ENCODE assay signal across 8 mouse cellular contexts in genomic region chr3:84228203-84228870, GRCm38 (mm10). TPM values are rescaled to one million over a fixed set of nuclear protein-coding genes. Genes with fewer than 3 reads are reported as not detected.
DNase-seq lines count a peak whose midpoint lies in the region; ATAC-seq and TF ChIP-seq lines count a peak whose summit lies in the region.

No protein-coding gene starts in this region.

- ATAC-seq in heart, embryonic 16.5 days (replicated peaks; ENCODE audit: extremely low read depth, insufficient read depth, low FRiP score): peak; percentile 79
- peak; percentile 84 for ATAC-seq in megakaryocyte-erythroid progenitor cell, adult 5-6 weeks (replicated peaks; ENCODE audit: low FRiP score, low TSS enrichment, poor library complexity, severe bottlenecking)

- peak overlapping the region; percentile 79 for H3K4me3 ChIP-seq in E14TG2a.4 (replicated peaks; ENCODE audit: low read length)
- peak overlapping the region; percentile 65 for H3K4me3 ChIP-seq in embryonic facial prominence, embryonic 10.5 days
- peak overlapping the region; percentile 68 for H3K4me3 ChIP-seq in heart, embryonic 16.5 days (ENCODE audit: low read length)

- peak overlapping the region; percentile 94 for H3K4me2 ChIP-seq in heart, embryonic 16.5 days (ENCODE audit: low read depth, low read length)

- peak overlapping the region; percentile 85 for H3K27ac ChIP-seq in embryonic facial prominence, embryonic 10.5 days (replicated peaks)
- peak overlapping the region; percentile 73 for H3K27ac ChIP-seq in heart, embryonic 16.5 days (ENCODE audit: low read length)

- WGBS in embryonic facial prominence, embryonic 10.5 days: under 1% methylated on average over 18 of the region's 18 CpGs
- under 1% methylated on average over 18 of the region's 18 CpGs for WGBS in heart, embryonic 16.5 days

- H3K27me3 ChIP-seq in E14TG2a.4 (ENCODE audit: insufficient read depth, low read length): no peaks in the 10 kb centered on the region
- no peaks in the 10 kb centered on the region for H3K27me3 ChIP-seq in embryonic facial prominence, embryonic 10.5 days (replicated peaks; ENCODE audit: low read depth, poor library complexity, severe bottlenecking)
- H3K27me3 ChIP-seq in heart, embryonic 16.5 days (ENCODE audit: control insufficient read depth, insufficient read depth, low read length): no peaks in the 10 kb centered on the region

- 0 out of 2 replicates have a peak, but pooled peaks have one; percentile 9 for TF ChIP-seq CTCF in E14TG2a.4 (conservative IDR thresholded peaks at IDR 0.05; ENCODE audit: low read length)

- H3K4me1 ChIP-seq in E14TG2a.4 (replicated peaks; ENCODE audit: low read depth, low read length): peaks cover 38% of the 10 kb centered on the region
- H3K4me1 ChIP-seq in embryonic facial prominence, embryonic 10.5 days: peaks cover 29% of the 10 kb centered on the region
- H3K4me1 ChIP-seq in heart, embryonic 16.5 days (ENCODE audit: control insufficient read depth, insufficient read depth, low read length): peaks cover 21% of the 10 kb centered on the region

- no peaks in the 10 kb centered on the region for H3K36me3 ChIP-seq in E14TG2a.4 (ENCODE audit: insufficient read depth, low read length)
- no peaks in the 10 kb centered on the region for H3K36me3 ChIP-seq in embryonic facial prominence, embryonic 10.5 days (replicated peaks)
- H3K36me3 ChIP-seq in heart, embryonic 16.5 days (ENCODE audit: control insufficient read depth, insufficient read depth): no peaks in the 10 kb centered on the region

- peak; percentile 32 for DNase-seq in adrenal gland, adult 8-10 months
- peak; percentile 91 for DNase-seq in embryonic facial prominence, embryonic 10.5 days (ENCODE audit: low spot score)
- peak; percentile 81 to 85 for DNase-seq in kidney, postnatal 25 days
- peak; percentile 60 to 62 for DNase-seq in spleen, postnatal 36 days (ENCODE audit: low spot score in 2 of 2)
- no peak for DNase-seq in frontal cortex, postnatal 10 days (ENCODE audit: low spot score in 2 of 2)

- peak overlapping the region; percentile 72 for H3K9ac ChIP-seq in heart, embryonic 16.5 days (ENCODE audit: low read length)

- peaks cover 1% of the 10 kb centered on the region; the same call in 1 of the 2 replicates for H3K9me3 ChIP-seq in E14TG2a.4 (ENCODE audit: low read length)
- no peaks in the 10 kb centered on the region for H3K9me3 ChIP-seq in embryonic facial prominence, embryonic 10.5 days
- no peaks in the 10 kb centered on the region for H3K9me3 ChIP-seq in heart, embryonic 16.5 days (replicated peaks; ENCODE audit: control insufficient read depth, low read length)

RNA-seq across cellular contexts. Expression of gene Gm6525, which starts 54.4 kb away (rescaled TPM):
- not detected for total RNA-seq in adrenal gland, adult 8-10 months (2022)
- 0.91 and 1.3 TPM in 2 replicates for polyA plus RNA-seq in embryonic facial prominence, embryonic 10.5 days (2016; fragmentation: Nextera tagmentation; extraction: Ambion mirVana)
- polyA plus RNA-seq in heart, embryonic 16.5 days (2015; fragmentation: Nextera tagmentation; extraction: Ambion mirVana): 0.24 and 0.32 TPM in 2 replicates
- not detected in 2 replicates for total RNA-seq in megakaryocyte-erythroid progenitor cell, adult 5-6 weeks (2014; fragmentation: Nextera tagmentation)
- 0.47 and 1.1 TPM in 2 replicates for total RNA-seq in megakaryocyte-erythroid progenitor cell, adult 5-6 weeks (2017)

Comparison
In these comparisons a context has a peak if more than half of its experiments do, and no peak if none do; other contexts are left out.
1. DNase-seq: peak in adrenal gland, adult 8-10 months (single experiment), embryonic facial prominence, embryonic 10.5 days (single experiment), kidney, postnatal 25 days (2 of 2) and spleen, postnatal 36 days (2 of 2); none in frontal cortex, postnatal 10 days (0 of 2).
2. Peak in every context shown above with its lines, with median percentiles within 50 percentile points of each other: H3K4me3 ChIP-seq.